In the genomic region with DNA sequence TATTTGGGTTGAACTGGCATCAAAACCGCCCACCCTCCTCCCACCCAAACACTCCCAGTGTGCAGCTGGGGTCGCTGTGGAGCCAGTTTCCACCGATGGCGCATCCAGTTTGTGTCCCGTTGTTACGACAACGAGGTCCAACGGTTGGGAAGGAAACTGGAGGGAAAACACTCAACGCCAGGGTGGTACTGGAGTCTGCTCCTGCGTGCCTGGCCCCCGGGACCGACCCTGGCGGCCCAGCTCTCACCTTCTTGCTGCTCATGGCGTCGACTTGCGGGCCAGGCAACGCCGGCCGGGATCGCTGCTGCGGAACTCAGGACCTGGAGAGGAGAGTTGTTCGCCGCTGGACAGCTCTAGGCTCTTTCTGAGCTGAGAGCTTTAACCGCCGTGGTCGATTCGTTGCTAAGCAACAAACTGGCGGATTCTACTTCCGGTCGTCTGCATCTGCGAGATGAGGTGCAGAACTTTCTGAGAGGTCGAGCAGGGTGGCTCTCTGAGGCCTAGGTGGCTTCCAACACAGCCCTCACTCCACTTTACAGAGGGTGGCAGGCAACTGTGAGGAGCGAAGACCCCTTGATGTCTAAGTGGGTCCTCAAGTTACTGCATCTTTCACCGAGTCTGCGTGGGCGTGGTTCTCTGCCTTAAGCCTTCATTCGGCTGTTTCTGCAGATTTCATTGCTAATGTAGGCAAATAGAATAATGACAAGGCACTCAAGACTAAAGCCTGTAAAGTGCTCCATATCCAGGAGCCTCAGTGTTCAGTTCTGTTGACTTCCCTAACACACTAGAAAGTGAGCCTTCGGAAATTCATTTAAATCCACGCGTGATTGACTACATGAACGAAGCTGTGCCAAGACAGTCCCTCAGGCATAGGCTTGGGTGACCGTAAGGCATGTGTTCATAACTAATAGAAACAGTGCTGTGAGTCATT, we compare ENCODE assay signal across 8 mouse cellular contexts. TPM values are rescaled to one million over a fixed set of nuclear protein-coding genes. Genes with fewer than 3 reads are reported as not detected.
A peak's percentile ranks its signal among the peaks of the same experiment; 100 is the strongest.
DNase-seq lines count a peak whose midpoint lies in the region; ATAC-seq and TF ChIP-seq lines count a peak whose summit lies in the region.

A gene (minus strand): TSS at position 354 of the 931 bp plus-strand sequence.

- H3K9ac ChIP-seq in heart, adult 2 months (ENCODE audit: low read depth, low read length): no peak within 1 kb of the TSS
- H3K9ac ChIP-seq in kidney, embryonic 16.5 days (replicated peaks; ENCODE audit: low read length): peak within 1 kb of the TSS; percentile 64

- intact Hi-C loops in heart, adult 2 months (cut with DNase I): no loop called here

- no peak within 1 kb of the TSS for H3K27ac ChIP-seq in heart, adult 2 months
- H3K27ac ChIP-seq in kidney, embryonic 16.5 days (ENCODE audit: low read length): no peak within 1 kb of the TSS
- peak within 1 kb of the TSS; percentile 99 for H3K27ac ChIP-seq in testis, adult 2 months (ENCODE audit: control insufficient read depth, insufficient read depth, low read depth, low read length)

- peak; percentile 20; the same call in 1 of the 2 replicates for TF ChIP-seq CTCF in heart, adult 2 months (IDR thresholded peaks at IDR 0.05)
- no peak for TF ChIP-seq CTCF in testis, adult 2 months (IDR thresholded peaks at IDR 0.05; ENCODE audit: control insufficient read depth, insufficient read depth, insufficient replicate concordance, low read depth, low read length)

- no peaks in the 10 kb centered on the region for H3K79me2 ChIP-seq in heart, adult 2 months (replicated peaks; ENCODE audit: control insufficient read depth, insufficient read depth, low read length)

- H3K4me3 ChIP-seq in heart, adult 2 months: peak within 1 kb of the TSS; percentile 36
- peak within 1 kb of the TSS; percentile 58 for H3K4me3 ChIP-seq in kidney, embryonic 16.5 days (ENCODE audit: low read length)
- H3K4me3 ChIP-seq in testis, adult 2 months (ENCODE audit: control insufficient read depth, low read depth, low read length): peak within 1 kb of the TSS; percentile 96

- peak; percentile 95 for ATAC-seq in kidney, embryonic 16.5 days (ENCODE audit: low FRiP score, low TSS enrichment)

- DNase-seq in lung, adult 18-20 months: peak; percentile 15 to 32
- DNase-seq in lung, postnatal 25 days (ENCODE audit: low spot score): no peak
- DNase-seq in embryo, embryonic 10 days (ENCODE audit: low spot score): peak; percentile 79
- DNase-seq in heart, adult 2 months: peak in 1 of 2 experiments; percentile 15
- DNase-seq in liver: peak; percentile 18
- DNase-seq in naive thymus-derived CD4-positive, alpha-beta T cell, adult 2 months (ENCODE audit: low read depth): peak; percentile 65

- TF ChIP-seq POLR2A in heart, adult 2 months (IDR thresholded peaks at IDR 0.05; ENCODE audit: insufficient read depth, low read depth, low read length): no peak
- TF ChIP-seq POLR2A in testis, adult 2 months (IDR thresholded peaks at IDR 0.05; ENCODE audit: control insufficient read depth, low read depth, low read length): peak; percentile 74

- no peaks in the 10 kb centered on the region for H3K9me3 ChIP-seq in kidney, embryonic 16.5 days (ENCODE audit: low read length)

- H3K36me3 ChIP-seq in heart, adult 2 months (ENCODE audit: control insufficient read depth, insufficient read depth, low read length): no peaks in the 10 kb centered on the region
- no peaks in the 10 kb centered on the region for H3K36me3 ChIP-seq in kidney, embryonic 16.5 days (ENCODE audit: insufficient read depth, low read length)
- no peaks in the 10 kb centered on the region; the same call in 1 of the 2 replicates for H3K36me3 ChIP-seq in testis, adult 2 months (ENCODE audit: control insufficient read depth, insufficient read depth, low read length)

- WGBS in heart, adult 2 months: 15% methylated on average over 42 of the region's 42 CpGs
- 12% methylated on average over 42 of the region's 42 CpGs for WGBS in kidney, embryonic 16.5 days

- H3K4me2 ChIP-seq in kidney, embryonic 16.5 days (replicated peaks; ENCODE audit: low read depth, low read length): peak within 1 kb of the TSS; percentile 93

- H3K27me3 ChIP-seq in heart, adult 2 months (ENCODE audit: control insufficient read depth, insufficient read depth, low read length): no peaks in the 10 kb centered on the region
- no peaks in the 10 kb centered on the region for H3K27me3 ChIP-seq in kidney, embryonic 16.5 days (ENCODE audit: insufficient read depth, low read length)
- H3K27me3 ChIP-seq in testis, adult 2 months (ENCODE audit: control insufficient read depth, insufficient read depth, low read length): no peaks in the 10 kb centered on the region

- no peak for TF ChIP-seq EP300 in heart, adult 2 months (IDR thresholded peaks at IDR 0.05; ENCODE audit: insufficient read depth, low read depth, low read length)

- H3K4me1 ChIP-seq in heart, adult 2 months (ENCODE audit: control insufficient read depth, insufficient read depth, low read length): no peaks in the 10 kb centered on the region
- H3K4me1 ChIP-seq in kidney, embryonic 16.5 days (ENCODE audit: insufficient read depth, low read length): peaks cover 3% of the 10 kb centered on the region; the same call in 1 of the 2 replicates
- peaks cover 3% of the 10 kb centered on the region for H3K4me1 ChIP-seq in testis, adult 2 months (ENCODE audit: control insufficient read depth, insufficient read depth, low read length)

RNA-seq across cellular contexts. Expression of the gene that starts here (rescaled TPM):
- under 1 TPM in 1 of 2 experiments, not detected in 1; 0.14 TPM for total RNA-seq in heart, adult 2 months (2021)
- polyA plus RNA-seq in heart, adult 2 months (2012; rRNA removed): under 0.01 and 0.21 TPM in 2 replicates
- 0.70 and 1.3 TPM in 2 replicates for polyA plus RNA-seq in kidney, embryonic 16.5 days (2015; fragmentation: Nextera tagmentation; extraction: Ambion mirVana)
- 26.2 and 26.5 TPM in 2 replicates for polyA plus RNA-seq in testis, adult 2 months (2012; rRNA removed)

Comparison
In these comparisons a context has a peak if more than half of its experiments do, and no peak if none do; other contexts are left out.
1. RNA of the gene that starts here (polyA plus RNA-seq): 26.2 to 26.5 TPM in testis, adult 2 months; 0.70 to 1.3 TPM in kidney, embryonic 16.5 days and under 0.01 to 0.21 TPM in heart, adult 2 months; every median in the first group is over 10 times any median in the second.
2. H3K4me3 ChIP-seq: peak in every context shown above with its lines; median percentile 96 in testis, adult 2 months; 58 in kidney, embryonic 16.5 days; 36 in heart, adult 2 months.